In the genomic region with DNA sequence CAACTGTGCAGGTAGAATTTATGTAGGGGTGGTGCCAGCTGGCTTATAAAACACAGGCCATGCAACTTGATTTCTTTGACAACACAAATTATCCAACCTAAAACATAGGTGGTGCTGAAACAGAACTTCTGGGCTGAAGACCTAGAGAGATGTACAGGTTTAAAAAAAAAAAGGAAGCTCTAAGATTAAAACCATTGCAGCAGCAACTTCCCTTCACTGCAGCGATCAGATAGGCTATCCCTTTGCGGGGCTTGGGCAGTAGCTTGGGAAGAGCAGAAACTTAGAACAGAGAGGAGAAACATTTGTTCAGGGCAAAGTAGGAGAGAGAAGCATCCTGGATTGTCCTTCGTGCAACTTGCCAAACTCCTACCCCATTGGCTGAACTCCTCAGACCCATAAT, we compare ENCODE assay signal across 25 mouse cellular contexts.
"Had no signal": no experiment of that assay in that cellular context is flagged by ENCODE, and none has a peak within 500 bp of the region (broad histone marks: within the 10 kb centered on the region; RNA-seq: fewer than 3 reads in every experiment).

No protein-coding gene starts in this region.

- H3K4me2 ChIP-seq: heart, embryonic 11.5 days; heart, embryonic 13.5 days; heart, embryonic 15.5 days; hindbrain, embryonic 13.5 days; hindbrain, embryonic 15.5 days; limb, embryonic 12.5 days; liver, embryonic 11.5 days; liver, embryonic 13.5 days had no signal

- H3K4me3 ChIP-seq: heart, embryonic 13.5 days; heart, embryonic 15.5 days; hindbrain, embryonic 13.5 days; hindbrain, embryonic 15.5 days; limb, embryonic 12.5 days; liver, embryonic 13.5 days had no signal

- H3K4me1 ChIP-seq: heart, embryonic 13.5 days; heart, embryonic 15.5 days; liver, embryonic 13.5 days had no signal

- H3K9me3 ChIP-seq: heart, embryonic 15.5 days; hindbrain, embryonic 13.5 days; hindbrain, embryonic 15.5 days; limb, embryonic 12.5 days; liver, embryonic 13.5 days had no signal

- DNase-seq: gastrocnemius, postnatal 14 days; gastrocnemius, postnatal 36 days; heart, adult 18-20 months; heart, postnatal 14 days; heart, postnatal 36 days; kidney, adult 11 months; kidney, adult 2 months; kidney, adult 9 months; kidney, postnatal 10 days; kidney, postnatal 25 days; kidney, postnatal 4 days; layer of hippocampus, adult 9-11 months; layer of hippocampus, postnatal 36 days; left cerebral cortex, postnatal 4 days; liver; liver, embryonic 13.5 days had no signal

- H3K9ac ChIP-seq: heart, embryonic 13.5 days; heart, embryonic 15.5 days; hindbrain, embryonic 13.5 days; hindbrain, embryonic 15.5 days; limb, embryonic 12.5 days; liver, embryonic 13.5 days had no signal

- ATAC-seq: hindbrain, postnatal 0 days; intestine, embryonic 16.5 days had no signal

- H3K36me3 ChIP-seq: heart, embryonic 13.5 days; heart, embryonic 15.5 days; hindbrain, embryonic 13.5 days; hindbrain, embryonic 15.5 days; limb, embryonic 12.5 days; liver, embryonic 13.5 days had no signal

- H3K27ac ChIP-seq: heart, embryonic 13.5 days; heart, embryonic 15.5 days; hindbrain, embryonic 13.5 days; hindbrain, embryonic 15.5 days; hindbrain, postnatal 0 days; limb, embryonic 12.5 days; liver, embryonic 13.5 days had no signal

- H3K27me3 ChIP-seq: heart, embryonic 13.5 days; heart, embryonic 15.5 days; hindbrain, embryonic 15.5 days; limb, embryonic 12.5 days; liver, embryonic 13.5 days had no signal
